Mouse (Mus musculus) small intestine, adult 2 months (tissue): Measurements from ENCODE around the gene Tsacc.
A peak's percentile ranks its signal among the peaks of the same experiment; 100 is the strongest.

Experiments
- CTCF ChIP-seq: fragments of 200-500 bp; IDR thresholded peaks from 2 replicates; pipeline ENCODE4 v1.5.1; 2012; ENCODE audit warnings: low read depth, mild to moderate bottlenecking, control low read depth, inconsistent platforms, low read length, moderate library complexity, mixed read lengths; ENCODE audit not compliant: insufficient replicate concordance, insufficient read length; ENCODE audit errors: extremely low read depth
- POLR2A ChIP-seq: fragments of 200-500 bp; IDR thresholded peaks from 2 replicates; pipeline ENCODE4 v1.6.1; 2012; ENCODE audit warnings: low read depth, mild to moderate bottlenecking, control low read depth, inconsistent platforms, low read length, moderate library complexity

- TF ChIP-seq CTCF: no peak
- TF ChIP-seq POLR2A: 0 out of 2 replicates have a peak, but pooled peaks have one; percentile 11
Observed at GRCm38 (mm10) chr3:88334029-88334658, 37.3 kb upstream of the Tsacc start.
